Comparison of ENCODE assay signal across 25 mouse cellular contexts in genomic region chr4:65930901-65931300, GRCm38 (mm10).
"Had no signal": no experiment of that assay in that cellular context is flagged by ENCODE, and none has a peak within 500 bp of the region (broad histone marks: within the 10 kb centered on the region; RNA-seq: fewer than 3 reads in every experiment).

No protein-coding gene starts in this region.

- H3K9ac ChIP-seq: forebrain, postnatal 0 days; heart, embryonic 13.5 days; heart, embryonic 15.5 days; hindbrain, embryonic 13.5 days; hindbrain, embryonic 15.5 days; kidney, embryonic 15.5 days; limb, embryonic 13.5 days had no signal

- H3K4me3 ChIP-seq: heart, adult 2 months; heart, embryonic 13.5 days; heart, embryonic 15.5 days; hindbrain, embryonic 13.5 days; hindbrain, embryonic 15.5 days; kidney, embryonic 15.5 days; limb, embryonic 13.5 days had no signal

- H3K36me3 ChIP-seq: heart, embryonic 13.5 days; heart, embryonic 15.5 days; hindbrain, embryonic 13.5 days; hindbrain, embryonic 15.5 days; kidney, embryonic 15.5 days; limb, embryonic 13.5 days had no signal

- H3K4me2 ChIP-seq: heart, embryonic 11.5 days; heart, embryonic 13.5 days; heart, embryonic 15.5 days; hindbrain, embryonic 13.5 days; hindbrain, embryonic 15.5 days; kidney, embryonic 15.5 days; limb, embryonic 13.5 days had no signal

- ATAC-seq: forebrain, postnatal 0 days; hindbrain, postnatal 0 days; intestine, embryonic 16.5 days had no signal

- DNase-seq: forebrain, postnatal 0 days; gastrocnemius, postnatal 14 days; gastrocnemius, postnatal 36 days; heart, adult 11 months; heart, adult 2 months; heart, postnatal 14 days; heart, postnatal 36 days; kidney, adult 11 months; kidney, adult 2 months; kidney, adult 9 months; kidney, postnatal 14 days; kidney, postnatal 36 days; layer of hippocampus, adult 9-11 months; layer of hippocampus, postnatal 36 days; left cerebral cortex, postnatal 4 days had no signal

- H3K9me3 ChIP-seq: heart, embryonic 13.5 days; heart, embryonic 15.5 days; hindbrain, embryonic 13.5 days; hindbrain, embryonic 15.5 days; kidney, embryonic 15.5 days; limb, embryonic 13.5 days had no signal

- H3K27me3 ChIP-seq: heart, embryonic 13.5 days; heart, embryonic 15.5 days; hindbrain, embryonic 13.5 days; hindbrain, embryonic 15.5 days; kidney, embryonic 15.5 days; limb, embryonic 13.5 days had no signal

- H3K27ac ChIP-seq: heart, adult 2 months; heart, embryonic 13.5 days; heart, embryonic 15.5 days; hindbrain, embryonic 13.5 days; hindbrain, embryonic 15.5 days; hindbrain, postnatal 0 days; kidney, embryonic 15.5 days; kidney, postnatal 0 days; limb, embryonic 13.5 days had no signal

- H3K4me1 ChIP-seq: heart, embryonic 13.5 days; heart, embryonic 15.5 days; hindbrain, embryonic 13.5 days; hindbrain, embryonic 15.5 days; kidney, embryonic 15.5 days; limb, embryonic 13.5 days had no signal
